ENCODE assay signal across 18 mouse cellular contexts in the genomic region with DNA sequence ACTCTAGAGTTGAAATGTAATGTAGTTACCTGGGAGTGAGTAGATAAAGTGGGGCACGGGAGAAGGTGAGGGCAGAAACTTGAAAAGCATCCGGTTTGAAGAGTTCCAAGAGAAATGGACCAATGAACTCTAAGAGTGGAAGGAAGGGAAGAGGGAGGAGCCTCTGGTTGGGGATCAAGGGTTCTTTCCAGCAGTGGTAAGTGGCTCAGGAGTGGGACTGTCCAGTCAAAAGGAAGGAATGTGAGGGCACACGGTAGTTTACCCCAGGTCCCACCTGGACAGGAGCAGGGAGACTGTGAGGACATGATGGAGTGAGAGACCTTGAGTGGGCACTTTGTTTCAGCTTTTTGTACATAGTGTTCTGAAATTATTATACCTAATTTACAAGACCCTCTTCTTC.
"Had no signal": no experiment of that assay in that cellular context is flagged by ENCODE, and none has a peak within 500 bp of the region (broad histone marks: within the 10 kb centered on the region; RNA-seq: fewer than 3 reads in every experiment).

No protein-coding gene starts in this region.

- H3K4me2 ChIP-seq: liver, embryonic 11.5 days; liver, embryonic 13.5 days; liver, embryonic 15.5 days; lung, embryonic 15.5 days; midbrain, embryonic 12.5 days; neural tube, embryonic 12.5 days had no signal

- H3K9me3 ChIP-seq: liver, embryonic 13.5 days; liver, embryonic 15.5 days; lung, embryonic 15.5 days; midbrain, embryonic 10.5 days; midbrain, embryonic 12.5 days; neural tube, embryonic 12.5 days had no signal

- H3K4me3 ChIP-seq: liver, embryonic 13.5 days; liver, embryonic 15.5 days; lung, embryonic 15.5 days; midbrain, embryonic 10.5 days; midbrain, embryonic 12.5 days; myocyte; neural tube, embryonic 12.5 days had no signal

- H3K9ac ChIP-seq: liver, embryonic 13.5 days; liver, embryonic 15.5 days; liver, postnatal 0 days; lung, embryonic 15.5 days; midbrain, embryonic 12.5 days; neural tube, embryonic 12.5 days had no signal

- H3K36me3 ChIP-seq: liver, embryonic 13.5 days; liver, embryonic 15.5 days; lung, embryonic 15.5 days; midbrain, embryonic 12.5 days; neural tube, embryonic 12.5 days had no signal

- H3K27me3 ChIP-seq: liver, embryonic 13.5 days; liver, embryonic 15.5 days; lung, embryonic 15.5 days; midbrain, embryonic 12.5 days; neural tube, embryonic 12.5 days had no signal

- ATAC-seq: liver, postnatal 0 days; midbrain, embryonic 16.5 days had no signal

- H3K4me1 ChIP-seq: liver, embryonic 13.5 days; liver, embryonic 15.5 days; lung, embryonic 15.5 days; midbrain, embryonic 12.5 days; neural tube, embryonic 12.5 days had no signal

- H3K27ac ChIP-seq: liver, embryonic 13.5 days; liver, embryonic 15.5 days; lung, embryonic 15.5 days; midbrain, embryonic 10.5 days; midbrain, embryonic 12.5 days; neural tube, embryonic 12.5 days had no signal

- DNase-seq: liver; liver, embryonic 13.5 days; liver, postnatal 0 days; midbrain, embryonic 14.5 days; right cerebral cortex, postnatal 25 days; right cerebral cortex, postnatal 4 days; spleen, adult 18-20 months; thymus, adult 2 months; thymus, postnatal 25 days; thymus, postnatal 4 days had no signal
